Mouse (Mus musculus) c-Kit-positive CD71-positive TER-119-positive erythroid progenitor cells, embryonic 14.5 days (primary cell): ENCODE results near the gene BC052040.
A peak's percentile ranks its signal among the peaks of the same experiment; 100 is the strongest.

Experiments used
- DNase-seq: peaks from one replicate; pipeline ENCODE4 v3.0.0-alpha.2; 2013; ENCODE audit warnings: low spot score

BC052040 gene

DNA sequence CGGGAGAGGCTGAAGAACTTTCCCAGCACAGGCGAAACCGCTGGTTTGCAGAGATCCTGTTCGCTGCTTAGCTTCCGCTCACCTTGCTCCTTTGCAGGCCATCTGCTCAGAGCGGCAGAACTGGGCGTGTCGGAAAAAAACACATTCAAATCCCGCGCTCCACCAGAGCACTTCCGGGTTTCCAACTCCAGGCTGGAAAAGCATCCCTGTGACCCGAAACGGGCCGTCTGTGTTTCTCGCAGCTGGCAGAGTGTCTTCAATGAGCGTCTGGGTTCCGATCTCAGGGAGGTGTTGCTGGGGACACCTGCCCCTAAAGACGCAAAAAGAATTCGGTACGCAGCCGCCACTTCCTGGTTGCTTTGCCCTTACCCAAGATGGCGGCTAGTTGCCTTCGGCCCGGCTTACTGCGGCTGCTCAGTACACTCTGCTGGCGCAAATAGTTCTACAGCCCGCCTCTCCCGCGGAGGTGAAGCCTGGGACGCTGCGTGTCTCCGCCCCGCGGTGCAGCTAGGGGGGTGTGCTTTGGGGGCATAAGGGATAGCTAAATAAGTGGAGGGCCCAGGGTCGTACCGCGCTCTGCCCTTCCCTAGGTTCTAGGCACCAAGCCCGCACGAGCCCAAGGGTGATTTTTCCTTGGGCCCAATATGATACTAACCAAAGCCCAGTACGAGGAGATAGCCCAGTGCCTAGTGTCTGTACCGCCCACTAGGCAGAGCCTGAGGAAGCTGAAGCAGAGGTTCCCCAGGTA, at the start of gene BC052040:
Gene BC052040, plus strand, starts transcription at position 476 of the 748 bp plus-strand sequence.
- peak; percentile 89 for DNase-seq

GRCm38 (mm10) chr2:115538009-115538690, 43.4 kb upstream of the BC052040 start:
- DNase-seq, result no peak

DNA sequence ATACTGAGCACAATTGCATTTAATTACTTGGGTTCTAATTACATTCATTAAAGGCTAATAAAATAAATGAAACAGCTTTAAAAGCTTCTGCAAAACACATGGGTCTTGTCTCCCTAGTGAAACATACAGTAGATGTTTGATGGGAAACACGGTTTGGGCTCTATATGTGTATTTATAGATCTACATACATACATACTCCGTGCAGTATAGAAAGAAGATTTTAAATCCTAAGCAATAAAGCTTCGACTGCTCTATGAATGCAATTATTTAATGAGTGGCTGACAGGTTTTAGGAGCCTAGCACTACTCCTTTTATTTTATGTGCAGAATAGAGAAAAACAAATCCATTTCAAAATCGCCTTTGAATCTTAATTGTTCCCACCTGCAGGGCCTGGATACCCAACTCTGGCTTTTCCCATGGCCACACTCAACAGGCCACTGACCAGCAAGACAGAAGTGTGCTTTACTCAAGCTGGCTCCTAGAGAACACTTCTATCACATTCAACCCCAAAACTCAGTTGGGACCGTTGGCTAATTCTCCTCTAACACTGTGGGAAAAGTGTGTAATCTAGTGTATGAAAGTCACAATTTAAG, 42.7 kb upstream of the BC052040 start:
- DNase-seq, result no peak

DNA sequence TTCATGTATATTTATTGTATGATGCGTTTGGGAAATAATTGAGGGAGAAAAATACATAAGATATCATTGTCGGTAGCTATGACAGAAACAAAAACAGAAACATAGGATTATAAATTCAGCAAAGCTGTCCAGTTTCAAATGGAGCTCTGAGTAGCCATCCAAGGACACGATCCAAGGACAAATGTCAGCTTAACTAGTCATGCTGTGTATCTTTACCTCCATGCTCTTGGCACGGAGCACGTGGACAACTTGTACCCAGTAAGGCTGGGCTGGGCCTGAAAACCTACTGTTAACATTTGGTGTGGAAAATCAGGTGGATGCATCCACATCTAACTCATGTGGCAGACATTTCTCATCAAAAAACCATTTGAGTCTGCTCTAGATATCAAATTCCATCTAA, 41.8 kb upstream of the BC052040 start:
- no peak for DNase-seq

- DNase-seq, result no peak
Measured at GRCm38 (mm10) chr2:115542401-115543123, 39.0 kb upstream of the BC052040 start.

GRCm38 (mm10) chr2:115543212-115543611, 38.3 kb upstream of the BC052040 start:
- DNase-seq, result no peak

GRCm38 (mm10) chr2:115551901-115552300, 29.6 kb upstream of the BC052040 start:
- DNase-seq, result no peak

GRCm38 (mm10) chr2:115562155-115562827, 19.2 kb upstream of the BC052040 start:
- no peak for DNase-seq

GRCm38 (mm10) chr2:115563436-115564093, 18.0 kb upstream of the BC052040 start:
- DNase-seq, result no peak

GRCm38 (mm10) chr2:115571996-115572395, 9.5 kb upstream of the BC052040 start:
- DNase-seq, result no peak

GRCm38 (mm10) chr2:115574802-115575201, 6.7 kb upstream of the BC052040 start:
- no peak for DNase-seq

DNA sequence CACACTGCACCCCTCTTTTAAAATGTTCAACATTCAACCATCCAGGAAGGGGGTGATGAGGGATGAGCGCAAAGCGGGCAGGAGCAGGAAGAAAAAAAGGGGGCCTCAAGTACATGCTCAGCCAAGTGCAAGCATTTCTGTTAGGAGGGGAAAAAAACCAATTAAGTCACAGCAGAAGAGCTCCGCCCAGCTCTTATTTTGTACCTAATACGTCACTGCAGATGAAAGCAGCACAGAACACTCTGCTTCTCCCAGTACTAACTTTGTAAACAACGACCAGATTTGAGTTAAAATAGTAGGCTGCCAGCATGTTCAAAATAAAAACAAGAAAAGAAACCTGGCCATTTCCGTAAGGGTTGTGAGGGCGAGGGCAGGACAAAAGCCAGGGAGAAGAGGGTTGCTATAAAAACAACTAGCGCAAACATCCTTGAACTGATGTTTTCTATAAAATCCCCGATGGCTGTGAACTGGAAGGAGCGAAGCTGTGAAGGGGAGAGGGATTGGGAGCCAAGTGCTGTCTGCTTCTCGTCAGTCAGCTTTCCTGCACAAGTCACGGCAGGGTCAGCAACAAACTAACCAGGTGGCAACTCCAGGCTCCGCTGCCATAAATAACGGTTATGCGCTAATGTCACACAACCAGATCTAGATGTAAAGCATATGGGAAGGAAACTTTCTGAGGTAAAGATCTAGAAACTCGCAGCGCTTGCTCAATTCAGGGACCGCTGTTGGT, 2.2 kb upstream of the BC052040 start:
- DNase-seq, result no peak

DNA sequence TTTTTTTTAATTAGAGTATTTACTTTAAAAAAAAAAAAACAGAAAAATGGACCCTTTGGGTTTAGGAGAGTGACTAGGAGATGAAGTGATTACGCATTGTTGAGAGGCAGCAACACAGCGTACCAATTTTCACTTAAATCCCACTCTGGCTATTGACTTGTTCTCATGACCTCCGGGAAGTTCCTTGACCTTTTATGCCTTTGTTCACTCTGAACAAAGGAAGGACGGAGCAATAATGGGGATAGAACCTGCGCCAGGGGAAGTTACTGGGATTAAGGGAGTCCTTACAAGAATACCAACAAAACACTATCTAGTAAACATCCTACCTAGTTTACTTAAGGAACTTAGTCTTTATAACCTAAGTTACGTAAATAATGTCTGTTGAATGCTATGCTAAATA, 1.5 kb upstream of the BC052040 start:
- DNase-seq, result no peak

DNA sequence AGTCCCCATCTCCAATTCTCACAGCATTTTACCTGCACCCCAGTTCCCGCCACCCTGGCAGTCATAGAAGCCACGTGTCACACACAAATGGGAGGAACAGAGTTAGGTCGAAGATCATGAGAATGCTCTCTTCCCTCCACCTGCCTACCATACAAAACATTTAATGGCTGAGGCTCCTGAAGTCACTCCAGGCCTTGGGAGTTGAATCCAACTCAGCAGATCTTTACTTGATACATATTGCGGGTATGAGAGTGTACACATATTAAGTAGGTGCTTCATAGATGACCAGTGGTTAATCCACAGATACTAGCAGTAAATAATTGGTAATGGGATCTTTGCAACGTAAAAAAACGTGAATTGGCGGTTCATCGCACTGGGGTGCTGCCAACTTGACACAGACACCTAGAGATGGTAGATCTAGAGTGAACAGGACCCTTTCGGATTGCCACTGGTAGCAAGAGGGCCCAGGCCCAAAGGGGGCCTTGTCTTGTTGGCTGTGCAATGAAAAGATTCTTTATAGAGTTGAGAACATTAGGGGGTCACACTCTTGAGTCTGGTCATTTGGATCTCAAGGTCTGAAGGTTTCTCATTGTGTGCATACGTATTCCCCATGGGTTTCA, 583 bp downstream of the BC052040 start:
- DNase-seq, result no peak

DNA sequence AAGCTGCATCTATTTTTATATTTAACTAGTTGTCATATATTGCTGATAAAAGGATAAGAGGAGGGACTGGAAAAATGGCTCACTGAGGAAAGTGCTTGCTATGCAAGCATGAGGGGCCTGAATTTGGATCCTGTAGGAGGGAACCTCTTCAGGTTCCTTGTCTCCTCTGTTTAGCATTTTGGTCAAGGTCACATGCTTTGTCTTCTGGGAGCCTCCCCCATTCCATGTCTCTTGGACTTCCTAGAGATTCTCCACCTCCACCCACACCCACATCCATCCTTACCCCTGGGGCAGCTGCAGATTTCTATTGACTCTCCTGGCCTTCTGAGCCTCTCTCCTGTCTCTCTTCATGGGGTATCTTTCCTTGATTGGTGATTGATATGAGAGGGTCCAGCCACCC, 2.3 kb downstream of the BC052040 start:
- no peak for DNase-seq

DNA sequence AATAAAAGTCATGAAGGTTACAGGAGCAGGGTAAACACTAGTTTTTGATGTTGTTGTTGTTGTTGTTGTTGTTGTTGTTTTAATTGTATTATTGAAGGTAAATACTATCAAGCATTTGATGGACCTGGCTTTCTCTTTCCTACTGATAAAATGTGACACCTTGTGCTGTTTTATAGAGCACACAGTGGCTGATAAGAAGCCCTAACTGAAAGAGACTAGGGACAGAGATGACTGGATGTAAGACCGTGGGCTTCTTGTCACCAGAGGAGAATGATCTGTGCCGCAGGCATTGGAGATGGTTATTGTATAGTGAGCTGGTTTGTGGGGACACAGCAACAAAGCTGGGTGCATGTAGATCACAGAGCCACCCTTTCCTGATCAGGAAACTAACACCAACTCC, 9.1 kb downstream of the BC052040 start:
- no peak for DNase-seq

DNA sequence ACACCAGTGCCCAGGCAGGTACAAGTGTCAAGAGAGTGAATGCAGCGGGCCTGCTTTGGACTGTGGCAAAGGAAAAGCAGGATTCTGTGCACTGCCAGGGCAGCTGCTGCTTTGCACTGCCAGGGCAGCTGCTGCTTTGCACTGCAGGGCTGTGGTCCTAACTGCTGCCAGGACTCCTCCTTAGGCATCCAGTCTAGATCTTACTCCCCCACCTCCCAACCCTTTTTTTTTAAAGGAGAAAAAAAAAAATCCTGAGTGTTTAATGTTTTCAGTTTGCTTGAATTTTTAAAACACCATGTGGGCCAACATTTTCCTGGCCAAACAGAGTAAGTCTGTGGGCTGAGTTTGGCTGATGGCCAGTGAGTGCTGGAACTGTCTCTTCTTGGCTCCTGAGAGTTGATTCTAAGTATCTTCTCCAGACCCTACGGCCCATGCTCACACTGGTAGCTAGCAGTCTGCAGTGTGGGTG, 11.2 kb downstream of the BC052040 start:
- DNase-seq, result no peak

GRCm38 (mm10) chr2:115597017-115597416, 15.5 kb downstream of the BC052040 start:
- DNase-seq, result no peak

- no peak for DNase-seq
Measured at GRCm38 (mm10) chr2:115598266-115598665, 16.8 kb downstream of the BC052040 start.

- no peak for DNase-seq
Measured at GRCm38 (mm10) chr2:115600724-115601123, 19.2 kb downstream of the BC052040 start.
